8 mouse cellular contexts compared by ENCODE assay signal in genomic region chr8:75071627-75072346, GRCm38 (mm10). TPM values are rescaled to one million over a fixed set of nuclear protein-coding genes. Genes with fewer than 3 reads are reported as not detected.
DNase-seq lines count a peak whose midpoint lies in the region; ATAC-seq and TF ChIP-seq lines count a peak whose summit lies in the region.

No protein-coding gene starts in this region.

- no peak overlapping the region for H3K27ac ChIP-seq in ES-E14 (ENCODE audit: insufficient read depth, low read depth, low read length, poor library complexity, severe bottlenecking)
- H3K27ac ChIP-seq in forebrain, postnatal 0 days (ENCODE audit: low read depth, low read length), result no peak overlapping the region
- no peak overlapping the region for H3K27ac ChIP-seq in layer of hippocampus, adult 2 months
- no peak overlapping the region for H3K27ac ChIP-seq in olfactory bulb, adult 2 months (ENCODE audit: insufficient read depth, low read depth, low read length)

- H3K4me2 ChIP-seq in forebrain, postnatal 0 days (ENCODE audit: low read depth), result no peak overlapping the region

- in situ Hi-C loops in ES-E14 (cut with MboI; ENCODE audit: low sequenced_read_pairs in 2 of 2, unreplicated experiment in 2 of 2), result loop anchor here (5.0 to 10.0 kb wide), 2 partner anchors 143 to 156 kb away; partner anchors contain the start of gene Rasd2 (in 1 of the 2)

- no peak for TF ChIP-seq POLR2A in lung, adult 2 months (IDR thresholded peaks at IDR 0.05; ENCODE audit: borderline replicate concordance, extremely low read depth, low read depth, low read length)
- no peak for TF ChIP-seq POLR2A in olfactory bulb, adult 2 months (IDR thresholded peaks at IDR 0.05; ENCODE audit: insufficient read depth, low read depth, low read length)

- no peaks in the 10 kb centered on the region for H3K9me3 ChIP-seq in ES-E14 (ENCODE audit: control insufficient read depth, insufficient read depth, low read depth, low read length)
- H3K9me3 ChIP-seq in forebrain, postnatal 0 days (ENCODE audit: low read length), result no peaks in the 10 kb centered on the region

- ATAC-seq in forebrain, postnatal 0 days, result peak; percentile 88

- H3K9ac ChIP-seq in ES-E14 (ENCODE audit: insufficient read depth, low read depth, low read length, poor library complexity, severe bottlenecking), result no peak overlapping the region
- H3K9ac ChIP-seq in forebrain, postnatal 0 days, result no peak overlapping the region

- H3K4me3 ChIP-seq in ES-E14 (ENCODE audit: insufficient read depth in 1 of 2, low read depth in 1 of 2, low read length in 2 of 2, poor library complexity in 1 of 2, severe bottlenecking in 1 of 2), result no peak overlapping the region
- no peak overlapping the region for H3K4me3 ChIP-seq in forebrain, postnatal 0 days (ENCODE audit: low read depth, low read length)
- H3K4me3 ChIP-seq in layer of hippocampus, adult 2 months, result no peak overlapping the region
- no peak overlapping the region for H3K4me3 ChIP-seq in lung, adult 2 months (replicated peaks; ENCODE audit: extremely low read depth, low read depth, low read length)
- H3K4me3 ChIP-seq in olfactory bulb, adult 2 months (ENCODE audit: insufficient read depth, low read depth, low read length), result no peak overlapping the region

- peaks cover 9% of the 10 kb centered on the region; the same call in 1 of the 2 replicates for H3K36me3 ChIP-seq in ES-E14 (ENCODE audit: control insufficient read depth, insufficient read depth, low read length, poor library complexity, severe bottlenecking)
- no peaks in the 10 kb centered on the region for H3K36me3 ChIP-seq in forebrain, postnatal 0 days (ENCODE audit: insufficient read depth)

- WGBS in forebrain, postnatal 0 days, result 32% methylated on average over 4 of the region's 4 CpGs
- WGBS in lung, adult 2 months, result 16% methylated on average over 4 of the region's 4 CpGs
- 25% methylated on average over 4 of the region's 4 CpGs for WGBS in olfactory bulb, adult 2 months

- DNase-seq in ES-E14 (ENCODE audit: low read depth, low spot score), result peak; percentile 65
- peak; percentile 75 for DNase-seq in cerebellum, adult 11-12 months
- peak; percentile 88 for DNase-seq in forebrain, postnatal 0 days
- DNase-seq in heart, postnatal 4 days, result peak; percentile 88
- peak; percentile 77 to 82 for DNase-seq in layer of hippocampus, adult 2 months (ENCODE audit: low spot score in 2 of 2)
- peak; percentile 76 for DNase-seq in lung, adult 2 months
- DNase-seq in thymus, adult 18-20 months, result peak; percentile 43 to 44

- TF ChIP-seq CTCF in forebrain, postnatal 0 days (IDR thresholded peaks at IDR 0.05; ENCODE audit: low read depth), result peak; percentile 97
- peak; percentile 81 for TF ChIP-seq CTCF in layer of hippocampus, adult 2 months (conservative IDR thresholded peaks at IDR 0.05)
- TF ChIP-seq CTCF in lung, adult 2 months (IDR thresholded peaks at IDR 0.05; ENCODE audit: insufficient read depth, low read length), result peak; percentile 96
- TF ChIP-seq CTCF in olfactory bulb, adult 2 months (IDR thresholded peaks at IDR 0.05; ENCODE audit: insufficient read depth, low read depth, low read length), result peak; percentile 72

- no peaks in the 10 kb centered on the region for H3K27me3 ChIP-seq in forebrain, postnatal 0 days (ENCODE audit: insufficient read depth, low read length)

- H3K4me1 ChIP-seq in ES-E14 (ENCODE audit: control insufficient read depth in 2 of 2, insufficient read depth in 2 of 2, low read length in 2 of 2, poor library complexity in 1 of 2), result no peaks in the 10 kb centered on the region
- no peaks in the 10 kb centered on the region for H3K4me1 ChIP-seq in forebrain, postnatal 0 days (ENCODE audit: insufficient read depth)
- H3K4me1 ChIP-seq in lung, adult 2 months (ENCODE audit: control insufficient read depth, insufficient read depth, low read length), result no peaks in the 10 kb centered on the region
- H3K4me1 ChIP-seq in olfactory bulb, adult 2 months (ENCODE audit: control insufficient read depth, insufficient read depth, low read length), result no peaks in the 10 kb centered on the region

TF ChIP-seq in ES-E14, 5 proteins besides CTCF, POLR2A, EP300 and RAD21:
- TF ChIP-seq MAFK (IDR thresholded peaks at IDR 0.05; ENCODE audit: insufficient read depth, low read depth, low read length) (no peak), ZC3H11A (IDR thresholded peaks at IDR 0.05; ENCODE audit: borderline replicate concordance, low read depth, low read length) (peak; percentile 78; the same call in 1 of the 2 replicates)

RNA-seq across cellular contexts. Expression of gene Hmox1, which starts 21.6 kb away (rescaled TPM):
- total RNA-seq in ES-E14 (2012; rRNA removed), result 111 and 124 TPM in 2 replicates
- 8.7 and 10.5 TPM in 2 replicates for total RNA-seq in forebrain, postnatal 0 days (2014; rRNA removed)
- 13.3 and 14.4 TPM in 2 replicates for polyA plus RNA-seq in forebrain, postnatal 0 days (2015; fragmentation: Nextera tagmentation; extraction: Ambion mirVana)
- 10 to 100 TPM; 15.0 to 16.6 TPM for total RNA-seq in heart, postnatal 4 days (2021)
- 1 to 10 TPM; 6.1 to 6.2 TPM for total RNA-seq in layer of hippocampus, adult 2 months (2021)
- 40.0 and 58.0 TPM in 2 replicates for polyA plus RNA-seq in lung, adult 2 months (2012; rRNA removed)
- not detected in 2 replicates for polyA plus RNA-seq in olfactory bulb, adult 2 months (2012; ENCODE audit: insufficient read depth, insufficient read length, low replicate concordance, missing spikeins)

RNA-seq across cellular contexts. Expression of gene Mcm5, which starts 37.6 kb away (rescaled TPM):
- 315 TPM in 2 replicates for total RNA-seq in ES-E14 (2012; rRNA removed)
- 20.3 and 22.2 TPM in 2 replicates for total RNA-seq in forebrain, postnatal 0 days (2014; rRNA removed)
- polyA plus RNA-seq in forebrain, postnatal 0 days (2015; fragmentation: Nextera tagmentation; extraction: Ambion mirVana), result 18.3 and 19.0 TPM in 2 replicates
- total RNA-seq in heart, postnatal 4 days (2021), result 10 to 100 TPM; 68.7 to 69.5 TPM
- total RNA-seq in layer of hippocampus, adult 2 months (2021), result 1 to 10 TPM; 6.1 to 8.8 TPM
- 8.0 and 9.2 TPM in 2 replicates for polyA plus RNA-seq in lung, adult 2 months (2012; rRNA removed)
- polyA plus RNA-seq in olfactory bulb, adult 2 months (2012; ENCODE audit: insufficient read depth, insufficient read length, low replicate concordance, missing spikeins), result not detected in 2 replicates

RNA-seq across cellular contexts. Expression of gene Tom1, which starts 38.3 kb away (rescaled TPM):
- 24.5 and 24.7 TPM in 2 replicates for total RNA-seq in ES-E14 (2012; rRNA removed)
- 21.8 and 24.6 TPM in 2 replicates for total RNA-seq in forebrain, postnatal 0 days (2014; rRNA removed)
- polyA plus RNA-seq in forebrain, postnatal 0 days (2015; fragmentation: Nextera tagmentation; extraction: Ambion mirVana), result 30.6 and 35.9 TPM in 2 replicates
- total RNA-seq in heart, postnatal 4 days (2021), result 10 to 100 TPM; 70.7 to 73.3 TPM
- 10 to 100 TPM; 38.7 to 40.5 TPM for total RNA-seq in layer of hippocampus, adult 2 months (2021)
- polyA plus RNA-seq in lung, adult 2 months (2012; rRNA removed), result 33.3 and 66.5 TPM in 2 replicates
- 280 TPM in 1 of 2 replicates, not detected in the other for polyA plus RNA-seq in olfactory bulb, adult 2 months (2012; ENCODE audit: insufficient read depth, insufficient read length, low replicate concordance, missing spikeins)
